Mouse (Mus musculus): ENCODE measurements at regions not wholly inside any gene's neighbourhood (a gene's known extent, or its start where the extent isn't known, plus 50 kb on each side); places are given as distances from the start of the nearest gene placed in this dataset.
"Not testable (repeated sequence)": the region's sequence is repeated elsewhere in the genome, so short reads cannot be mapped to it uniquely, and the experiment has no call there.

DNA sequence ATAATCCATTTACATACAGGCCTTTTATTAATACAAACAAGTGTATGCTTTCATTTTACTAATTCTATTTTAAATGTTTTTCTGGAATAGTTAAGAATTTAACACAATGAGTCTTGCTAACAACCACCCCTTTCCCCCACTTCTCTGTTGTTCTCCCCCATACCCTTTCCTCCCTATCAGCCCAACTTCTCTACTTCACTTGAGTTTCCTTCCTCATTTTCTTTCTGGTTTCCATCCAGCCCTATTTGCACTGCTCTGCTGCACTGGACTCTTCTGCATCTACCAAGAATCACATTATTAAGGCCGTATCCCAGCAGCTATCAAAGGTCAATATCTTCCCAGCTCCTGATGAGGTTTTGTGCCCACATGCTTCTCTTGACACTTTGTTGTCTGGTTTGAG, 145.9 kb downstream of the Fam174a start:
- Histone ChIP-seq H3K4me3 (ENCODE audit: low read length) (no peak overlapping the region), H3K36me3 (ENCODE audit: control insufficient read depth, insufficient read depth, low read length) (no peaks in the 10 kb centered on the region), H3K27me3 (ENCODE audit: control insufficient read depth, insufficient read depth, low read depth, low read length) (no peaks in the 10 kb centered on the region), H3K9me3 (ENCODE audit: control insufficient read depth, low read length) (no peaks in the 10 kb centered on the region), H3K9ac (ENCODE audit: low read length) (no peak overlapping the region), H3K4me1 (replicated peaks; ENCODE audit: control insufficient read depth, insufficient read depth, low read length) (no peaks in the 10 kb centered on the region), H3K27ac (ENCODE audit: low read length) (no peak overlapping the region), H3K4me2 (ENCODE audit: low read depth, low read length) (no peak overlapping the region)
- 76% methylated on average over 1 of the region's 1 CpGs for WGBS
- ATAC-seq (ENCODE audit: low read depth), result no peak

- H3K9ac ChIP-seq (ENCODE audit: low read length), result no peak overlapping the region
- ATAC-seq (ENCODE audit: low read depth), result no peak
- no peaks in the 10 kb centered on the region for H3K9me3 ChIP-seq (ENCODE audit: control insufficient read depth, low read length)
- H3K27me3 ChIP-seq (ENCODE audit: control insufficient read depth, insufficient read depth, low read depth, low read length), result no peaks in the 10 kb centered on the region
- no peak overlapping the region for H3K4me3 ChIP-seq (ENCODE audit: low read length)
- no peaks in the 10 kb centered on the region for H3K36me3 ChIP-seq (ENCODE audit: control insufficient read depth, insufficient read depth, low read length)
- no peak overlapping the region for H3K27ac ChIP-seq (ENCODE audit: low read length)
- 33% methylated on average over 2 of the region's 2 CpGs for WGBS
- H3K4me2 ChIP-seq (ENCODE audit: low read depth, low read length), result no peak overlapping the region
- no peaks in the 10 kb centered on the region for H3K4me1 ChIP-seq (replicated peaks; ENCODE audit: control insufficient read depth, insufficient read depth, low read length)
Observed at GRCm38 (mm10) chr1:95468095-95468494, 154.7 kb downstream of the Fam174a start.

DNA sequence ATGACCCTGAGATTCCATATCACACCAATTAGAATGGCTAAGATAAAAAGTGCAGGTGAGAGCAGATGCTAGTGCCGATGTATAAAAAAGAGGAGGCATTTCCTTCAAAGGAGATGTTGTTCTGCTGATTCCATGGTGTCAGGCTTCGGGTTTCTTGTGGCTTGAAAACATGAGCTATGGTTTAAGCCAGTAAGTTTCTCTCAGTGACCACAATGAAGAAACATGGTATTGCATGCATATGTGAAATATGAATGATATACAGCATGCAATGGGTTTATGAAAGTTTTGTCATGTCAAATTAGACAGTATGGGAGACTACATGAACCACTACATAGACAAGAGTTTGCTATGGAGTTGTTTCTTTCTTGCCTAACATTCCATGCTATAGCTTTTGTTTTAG, 155.3 kb downstream of the Fam174a start:
- H3K4me1 ChIP-seq (replicated peaks; ENCODE audit: control insufficient read depth, insufficient read depth, low read length), result no peaks in the 10 kb centered on the region
- ATAC-seq (ENCODE audit: low read depth), result no peak
- no peaks in the 10 kb centered on the region for H3K36me3 ChIP-seq (ENCODE audit: control insufficient read depth, insufficient read depth, low read length)
- H3K9ac ChIP-seq (ENCODE audit: low read length), result no peak overlapping the region
- no peak overlapping the region for H3K4me2 ChIP-seq (ENCODE audit: low read depth, low read length)
- WGBS, result 63% methylated on average over 2 of the region's 2 CpGs
- H3K27me3 ChIP-seq (ENCODE audit: control insufficient read depth, insufficient read depth, low read depth, low read length), result no peaks in the 10 kb centered on the region
- no peaks in the 10 kb centered on the region for H3K9me3 ChIP-seq (ENCODE audit: control insufficient read depth, low read length)
- no peak overlapping the region for H3K4me3 ChIP-seq (ENCODE audit: low read length)
- H3K27ac ChIP-seq (ENCODE audit: low read length), result no peak overlapping the region

DNA sequence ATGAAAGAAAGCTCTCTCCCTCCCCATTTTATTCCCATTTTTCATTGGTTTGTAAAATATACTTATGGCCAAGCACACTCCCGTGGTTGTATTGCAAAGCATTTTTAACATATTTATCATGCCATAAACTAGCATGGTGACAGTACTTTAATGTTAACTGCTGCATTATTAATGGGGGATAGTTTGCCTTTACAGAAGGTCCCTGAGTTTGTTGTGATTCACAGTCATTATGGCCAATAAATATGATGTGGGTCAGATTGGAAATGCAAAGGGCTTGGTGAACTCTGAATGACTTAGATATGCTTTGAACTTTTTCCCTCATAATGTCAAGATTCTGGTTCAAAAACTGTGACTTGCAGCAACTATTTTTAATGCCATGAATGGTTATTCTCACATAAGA, 157.1 kb downstream of the Fam174a start:
- ATAC-seq (ENCODE audit: low read depth), result no peak
- H3K4me2 ChIP-seq (ENCODE audit: low read depth, low read length), result no peak overlapping the region
- H3K36me3 ChIP-seq (ENCODE audit: control insufficient read depth, insufficient read depth, low read length), result no peaks in the 10 kb centered on the region
- 44% methylated on average over 1 of the region's 1 CpGs for WGBS
- H3K9ac ChIP-seq (ENCODE audit: low read length), result no peak overlapping the region
- no peaks in the 10 kb centered on the region for H3K4me1 ChIP-seq (replicated peaks; ENCODE audit: control insufficient read depth, insufficient read depth, low read length)
- H3K4me3 ChIP-seq (ENCODE audit: low read length), result no peak overlapping the region
- no peaks in the 10 kb centered on the region for H3K9me3 ChIP-seq (ENCODE audit: control insufficient read depth, low read length)
- H3K27ac ChIP-seq (ENCODE audit: low read length), result no peak overlapping the region
- no peaks in the 10 kb centered on the region for H3K27me3 ChIP-seq (ENCODE audit: control insufficient read depth, insufficient read depth, low read depth, low read length)

- ATAC-seq (ENCODE audit: low read depth), result no peak
- Histone ChIP-seq H3K4me3 (ENCODE audit: low read length) (no peak overlapping the region), H3K9me3 (ENCODE audit: control insufficient read depth, low read length) (no peaks in the 10 kb centered on the region), H3K4me2 (ENCODE audit: low read depth, low read length) (no peak overlapping the region), H3K9ac (ENCODE audit: low read length) (no peak overlapping the region), H3K4me1 (replicated peaks; ENCODE audit: control insufficient read depth, insufficient read depth, low read length) (no peaks in the 10 kb centered on the region), H3K27ac (ENCODE audit: low read length) (no peak overlapping the region), H3K27me3 (ENCODE audit: control insufficient read depth, insufficient read depth, low read depth, low read length) (no peaks in the 10 kb centered on the region), H3K36me3 (ENCODE audit: control insufficient read depth, insufficient read depth, low read length) (no peaks in the 10 kb centered on the region)
Observed at GRCm38 (mm10) chr1:95493004-95493403, 174.4 kb downstream of the St8sia4 start.

GRCm38 (mm10) chr1:95500671-95501070, 166.7 kb downstream of the St8sia4 start:
- not testable (repeated sequence) for H3K9me3 ChIP-seq (ENCODE audit: control insufficient read depth, low read length); H3K27ac ChIP-seq (ENCODE audit: low read length); ATAC-seq (ENCODE audit: low read depth); H3K4me2 ChIP-seq (ENCODE audit: low read depth, low read length); H3K4me1 ChIP-seq (replicated peaks; ENCODE audit: control insufficient read depth, insufficient read depth, low read length); H3K27me3 ChIP-seq (ENCODE audit: control insufficient read depth, insufficient read depth, low read depth, low read length); H3K9ac ChIP-seq (ENCODE audit: low read length); H3K4me3 ChIP-seq (ENCODE audit: low read length); H3K36me3 ChIP-seq (ENCODE audit: control insufficient read depth, insufficient read depth, low read length)

GRCm38 (mm10) chr1:95508718-95509117, 158.7 kb downstream of the St8sia4 start:
- no peak overlapping the region for H3K4me3 ChIP-seq (ENCODE audit: low read length)
- H3K4me1 ChIP-seq (replicated peaks; ENCODE audit: control insufficient read depth, insufficient read depth, low read length), result no peaks in the 10 kb centered on the region
- ATAC-seq (ENCODE audit: low read depth), result no peak
- no peaks in the 10 kb centered on the region for H3K36me3 ChIP-seq (ENCODE audit: control insufficient read depth, insufficient read depth, low read length)
- no peak overlapping the region for H3K27ac ChIP-seq (ENCODE audit: low read length)
- H3K4me2 ChIP-seq (ENCODE audit: low read depth, low read length), result no peak overlapping the region
- 91% methylated on average over 2 of the region's 2 CpGs for WGBS
- no peak overlapping the region for H3K9ac ChIP-seq (ENCODE audit: low read length)
- no peaks in the 10 kb centered on the region for H3K9me3 ChIP-seq (ENCODE audit: control insufficient read depth, low read length)
- no peaks in the 10 kb centered on the region for H3K27me3 ChIP-seq (ENCODE audit: control insufficient read depth, insufficient read depth, low read depth, low read length)

DNA sequence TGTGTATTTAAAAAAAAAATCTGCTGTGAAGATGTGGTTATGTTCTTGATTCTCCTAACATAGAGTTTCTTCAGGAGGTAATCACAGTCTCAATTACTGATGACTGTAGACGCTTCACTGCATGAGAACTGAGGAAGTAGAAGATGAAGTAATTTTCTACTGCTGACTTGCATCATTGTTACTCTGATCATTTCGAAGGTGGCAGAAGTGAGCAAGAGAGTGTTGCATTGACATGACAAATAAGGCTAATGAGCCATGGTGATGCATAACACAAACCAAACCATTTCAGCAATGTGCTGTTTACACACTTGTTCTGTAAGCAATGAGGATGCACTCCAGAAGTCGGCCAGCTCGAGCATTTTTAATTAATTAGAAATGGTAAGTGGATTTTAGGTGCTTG, 138.6 kb downstream of the St8sia4 start:
- no peak overlapping the region for H3K4me3 ChIP-seq (ENCODE audit: low read length)
- no peak for ATAC-seq (ENCODE audit: low read depth)
- H3K9me3 ChIP-seq (ENCODE audit: control insufficient read depth, low read length), result no peaks in the 10 kb centered on the region
- no peaks in the 10 kb centered on the region for H3K27me3 ChIP-seq (ENCODE audit: control insufficient read depth, insufficient read depth, low read depth, low read length)
- H3K9ac ChIP-seq (ENCODE audit: low read length), result no peak overlapping the region
- H3K36me3 ChIP-seq (ENCODE audit: control insufficient read depth, insufficient read depth, low read length), result no peaks in the 10 kb centered on the region
- no peak overlapping the region for H3K27ac ChIP-seq (ENCODE audit: low read length)
- H3K4me1 ChIP-seq (replicated peaks; ENCODE audit: control insufficient read depth, insufficient read depth, low read length), result no peaks in the 10 kb centered on the region
- WGBS, result 57% methylated on average over 4 of the region's 4 CpGs
- H3K4me2 ChIP-seq (ENCODE audit: low read depth, low read length), result no peak overlapping the region

DNA sequence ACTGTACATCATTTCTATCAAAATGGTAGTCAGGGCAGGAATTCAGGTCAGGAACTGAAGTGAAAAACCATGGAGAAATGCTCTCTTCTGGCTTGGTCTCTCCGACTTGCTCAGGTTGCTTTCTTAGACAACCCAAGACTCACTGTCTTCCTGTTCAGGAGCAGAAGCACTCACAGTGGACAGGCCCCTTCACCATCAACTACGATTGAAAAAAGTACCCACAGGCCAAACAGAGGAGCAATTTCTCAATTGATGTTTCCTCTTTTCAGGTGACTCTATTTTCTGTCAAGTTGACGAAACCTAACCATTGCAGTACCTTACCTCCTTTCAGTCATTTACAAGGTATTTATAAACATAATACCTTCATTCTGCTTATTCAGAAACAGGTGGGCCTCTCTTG, 136.4 kb downstream of the St8sia4 start:
- no peak for ATAC-seq (ENCODE audit: low read depth)
- H3K4me2 ChIP-seq (ENCODE audit: low read depth, low read length), result no peak overlapping the region
- H3K9ac ChIP-seq (ENCODE audit: low read length), result no peak overlapping the region
- H3K9me3 ChIP-seq (ENCODE audit: control insufficient read depth, low read length), result no peaks in the 10 kb centered on the region
- no peaks in the 10 kb centered on the region for H3K27me3 ChIP-seq (ENCODE audit: control insufficient read depth, insufficient read depth, low read depth, low read length)
- no peaks in the 10 kb centered on the region for H3K36me3 ChIP-seq (ENCODE audit: control insufficient read depth, insufficient read depth, low read length)
- no peak overlapping the region for H3K4me3 ChIP-seq (ENCODE audit: low read length)
- H3K27ac ChIP-seq (ENCODE audit: low read length), result no peak overlapping the region
- H3K4me1 ChIP-seq (replicated peaks; ENCODE audit: control insufficient read depth, insufficient read depth, low read length), result no peaks in the 10 kb centered on the region
- 82% methylated on average over 3 of the region's 3 CpGs for WGBS
